Mouse (Mus musculus) retina, embryonic 14.5 days (tissue): ENCODE results near the gene Gm13304.
"Not testable (repeated sequence)": the region's sequence is repeated elsewhere in the genome, so short reads cannot be mapped to it uniquely, and the experiment has no call there.

ENCODE experiments used
- DNase-seq: peaks from one replicate; pipeline ENCODE4 v3.0.0-alpha.2; 2015; ENCODE audit warnings: low spot score

The Gm13304 gene

GRCm38 (mm10) chr4:42114517-42114916, at the start of gene Gm13304:
Gene Gm13304, plus strand, starts transcription at chr4:42114817.
- not testable (repeated sequence) for DNase-seq

GRCm38 (mm10) chr4:42090907-42091306, 23.7 kb upstream of the Gm13304 start, which contains the start of gene Gm3893:
Gene Gm3893, plus strand, starts transcription at chr4:42091207.
- DNase-seq, result not testable (repeated sequence)

DNA sequence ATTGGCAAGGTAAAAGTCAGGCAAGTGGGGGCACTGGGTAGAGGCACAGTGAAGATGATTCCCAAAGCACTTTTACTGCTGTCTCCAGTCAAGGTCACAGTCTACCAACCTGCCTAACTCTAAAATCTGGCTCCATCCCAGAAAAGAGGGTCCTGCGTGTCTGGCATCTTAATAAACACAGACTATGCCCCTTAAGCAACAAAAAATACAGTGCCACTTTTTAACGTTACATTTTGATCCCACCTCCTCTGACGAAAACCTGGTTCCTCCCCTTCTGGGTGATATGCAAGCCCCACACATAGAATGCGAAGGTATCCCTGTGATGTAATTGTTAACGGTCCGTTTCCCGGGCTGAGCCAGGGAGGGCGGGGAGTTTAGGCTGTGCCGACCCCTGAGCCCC, 38.5 kb downstream of the Gm13304 start, which contains the start of gene Gm13306:
TSS of gene Gm13306 (plus strand) at position 301 of the 400 bp plus-strand sequence.
- DNase-seq, result not testable (repeated sequence)
